Mouse (Mus musculus): ENCODE results near the gene Slc16a11.

GRCm38 (mm10) chr11:70213736-70214135 lies 1.2 kb downstream of the Slc16a11 start:
- TF ChIP-seq CTCF (conservative IDR thresholded peaks at IDR 0.05 in 1 of 2, IDR thresholded peaks at IDR 0.05 in 1 of 2; ENCODE audit: low read depth in 2 of 2, low read length in 2 of 2) (no peak), POLR2A (IDR thresholded peaks at IDR 0.05; ENCODE audit: low read depth, low read length) (no peak), BHLHE40 (IDR thresholded peaks at IDR 0.05; ENCODE audit: low read depth, low read length) (no peak), USF1 (IDR thresholded peaks at IDR 0.05; ENCODE audit: low read depth, low read length) (no peak), MYC (IDR thresholded peaks at IDR 0.05; ENCODE audit: low read depth, low read length) (no peak), MEF2A (IDR thresholded peaks at IDR 0.05; ENCODE audit: borderline replicate concordance, low read depth, low read length) (no peak), NRF1 (IDR thresholded peaks at IDR 0.05; ENCODE audit: low read depth, low read length) (no peak), EP300 (IDR thresholded peaks at IDR 0.05; ENCODE audit: low read length) (no peak), ETS1 (conservative IDR thresholded peaks at IDR 0.05; ENCODE audit: low read depth, low read length) (no peak), ZKSCAN1 (IDR thresholded peaks at IDR 0.05; ENCODE audit: borderline replicate concordance, low read depth, low read length) (no peak), ZC3H11A (IDR thresholded peaks at IDR 0.05; ENCODE audit: low read depth, low read length) (no peak), SMC3 (IDR thresholded peaks at IDR 0.05; ENCODE audit: low read depth, low read length) (no peak)

Data from CH12.LX (cell line).